Mouse (Mus musculus) heart, embryonic 14.5 days (tissue): ENCODE results near the gene Zfp574. TPM values are rescaled to one million over a fixed set of nuclear protein-coding genes. Genes with fewer than 3 reads are reported as not detected.
"Not testable (repeated sequence)": the region's sequence is repeated elsewhere in the genome, so short reads cannot be mapped to it uniquely, and the experiment has no call there.

Experiments
- ATAC-seq: fragments of 200-750 bp; cut with Nextera tagmentation; 2 replicates; pipeline ENCODE4 v1.8.0; 2017; ENCODE audit warnings: low read depth, moderate TSS enrichment; ENCODE audit not compliant: insufficient number of reproducible peaks, insufficient read depth, low FRiP score
- H3K27ac ChIP-seq, 2 experiments: fragments of 200-500 bp in 1 of 2; fragments of 300-500 bp in 1 of 2; sonication (generic) in 1 of 2; replicated peaks in 1 of 2; 2 replicates each; pipeline ENCODE4 v1.5.1; 2012 to 2014; ENCODE audit warnings: low read depth in 2 of 2, low read length in 2 of 2, control low read depth in 1 of 2, mild to moderate bottlenecking in 1 of 2, mixed read lengths in 1 of 2; ENCODE audit not compliant: control insufficient read depth in 1 of 2, insufficient read depth in 1 of 2
- H3K27me3 ChIP-seq: fragments of 300-500 bp; sonication (generic); 2 replicates; pipeline ENCODE4 v1.6.1; 2014; ENCODE audit warnings: mild to moderate bottlenecking, low read length, control low read depth; ENCODE audit not compliant: control insufficient read depth, insufficient read depth
- H3K36me3 ChIP-seq: fragments of 300-500 bp; sonication (generic); 2 replicates; pipeline ENCODE4 v1.6.1; 2014; ENCODE audit warnings: mild to moderate bottlenecking, control low read depth, low read length, mixed read lengths; ENCODE audit not compliant: control insufficient read depth, insufficient read depth
- H3K4me1 ChIP-seq, 2 experiments: fragments of 200-500 bp in 1 of 2; fragments of 300-500 bp in 1 of 2; sonication (generic) in 1 of 2; 2 replicates each; pipeline ENCODE4 v1.6.1; 2012 to 2014; ENCODE audit warnings: low read length in 2 of 2, control low read depth in 1 of 2, mixed read lengths in 1 of 2; ENCODE audit not compliant: control insufficient read depth in 2 of 2, insufficient read depth in 2 of 2
- H3K4me2 ChIP-seq: fragments of 300-500 bp; sonication (generic); 2 replicates; pipeline ENCODE4 v1.6.1; 2014; ENCODE audit warnings: mild to moderate bottlenecking, low read length
- H3K4me3 ChIP-seq, 2 experiments: fragments of 200-500 bp in 1 of 2; fragments of 300-500 bp in 1 of 2; sonication (generic) in 1 of 2; 2 replicates each; pipeline ENCODE4 v1.5.1; 2012 to 2014; ENCODE audit warnings: low read length in 2 of 2, mild to moderate bottlenecking in 2 of 2, control low read depth in 1 of 2, low read depth in 1 of 2, moderate library complexity in 1 of 2; ENCODE audit not compliant: control insufficient read depth in 1 of 2, insufficient read depth in 1 of 2
- H3K9ac ChIP-seq: fragments of 300-500 bp; sonication (generic); 2 replicates; pipeline ENCODE4 v1.6.1; 2014; ENCODE audit warnings: mild to moderate bottlenecking, low read length
- H3K9me3 ChIP-seq: fragments of 300-500 bp; sonication (generic); 2 replicates; pipeline ENCODE4 v1.6.1; 2016; ENCODE audit warnings: low read length, control low read depth; ENCODE audit not compliant: control insufficient read depth
- WGBS: fragments of 180-500 bp; shearing (Covaris S2); extraction: QIAGEN DNeasy Blood & Tissue Kit; methylation state at CpG from one replicate; pipeline ENCODE4 v1.1.7; 2014; 5-methylcytosine and 5-hydroxymethylcytosine counted together
- polyA plus RNA-seq: library from polyadenylated mRNA; unstranded; fragments of >200 nt; fragmentation: Nextera tagmentation; extraction: Ambion mirVana; gene quantifications from 2 replicates; pipeline ENCODE4 v1.2.1, GENCODE M21; 2014

The Zfp574 gene
- polyA plus RNA-seq, 1 experiment from 2014 or later: 14.5 TPM

GRCm38 (mm10) chr7:25041921-25042320 is 30.4 kb upstream of the Zfp574 start:
- H3K9me3 ChIP-seq: no peaks in the 10 kb centered on the region
- no peaks in the 10 kb centered on the region for H3K4me1 ChIP-seq
- no peak for ATAC-seq
- H3K4me3 ChIP-seq: no peak overlapping the region
- no peak overlapping the region for H3K27ac ChIP-seq
- WGBS: 78% methylated on average over 12 of the region's 12 CpGs
- peaks cover 74% of the 10 kb centered on the region for H3K36me3 ChIP-seq
- H3K4me2 ChIP-seq: no peak overlapping the region
- no peaks in the 10 kb centered on the region for H3K27me3 ChIP-seq
- no peak overlapping the region for H3K9ac ChIP-seq

DNA sequence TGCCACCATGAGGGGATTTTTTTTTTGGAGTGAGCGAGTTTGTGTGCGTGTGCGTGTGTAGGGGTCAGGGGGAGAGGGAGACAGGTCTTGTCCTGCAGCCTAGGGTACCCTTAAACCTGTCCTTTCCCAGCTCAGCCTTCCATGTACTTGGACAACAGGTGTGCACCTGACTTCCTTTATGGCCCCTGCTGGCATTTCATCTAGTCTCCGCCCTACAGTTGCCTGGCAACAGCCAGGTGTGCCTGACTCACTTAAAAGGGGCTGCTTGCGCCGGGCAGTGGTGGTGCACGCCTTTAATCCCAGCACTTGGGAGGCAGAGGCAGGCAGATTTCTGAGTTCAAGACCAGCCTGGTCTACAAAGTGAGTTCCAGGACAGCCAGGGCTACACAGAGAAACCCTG is 27.8 kb upstream of the Zfp574 start:
- not testable (repeated sequence) for ATAC-seq

DNA sequence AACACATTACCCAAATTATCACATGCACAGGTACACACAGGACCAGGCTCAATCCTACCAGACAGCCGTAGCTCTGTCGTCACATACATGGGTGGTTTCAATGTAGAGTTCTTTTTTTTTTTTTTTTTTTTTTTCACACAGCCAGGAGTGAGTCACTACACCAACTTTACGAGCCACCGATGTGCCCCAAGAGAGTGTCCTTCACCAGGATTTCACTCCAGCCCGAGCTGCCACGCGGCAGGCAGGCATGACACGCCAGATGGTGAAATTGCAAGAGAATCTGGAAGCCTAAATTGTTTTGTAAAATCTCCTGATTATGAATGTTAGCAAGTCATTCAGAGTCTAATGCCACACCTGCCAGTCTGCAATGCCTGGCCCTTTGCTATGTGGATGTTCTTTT is 25.0 kb upstream of the Zfp574 start:
- Histone ChIP-seq H3K4me1 (peaks cover 6 to 13% of the 10 kb centered on the region in 2 experiments; a peak in 3 of 4 replicates), H3K9me3 (no peaks in the 10 kb centered on the region), H3K27ac (no peak overlapping the region), H3K9ac (no peak overlapping the region), H3K4me2 (no peak overlapping the region), H3K4me3 (no peak overlapping the region), H3K36me3 (peaks cover 57% of the 10 kb centered on the region), H3K27me3 (no peaks in the 10 kb centered on the region)
- 84% methylated on average over 8 of the region's 8 CpGs for WGBS
- no peak for ATAC-seq

More for the DNA sequence above, 27.8 kb upstream of the Zfp574 start:
- H3K4me1 ChIP-seq, H3K9me3 ChIP-seq, H3K27me3 ChIP-seq, H3K4me3 ChIP-seq, H3K27ac ChIP-seq, H3K4me2 ChIP-seq, H3K9ac ChIP-seq: not testable (repeated sequence)
- H3K36me3 ChIP-seq: peaks cover 78% of the 10 kb centered on the region
- whole genome bisulfite sequencing: 96% methylated on average over 7 of the region's 7 CpGs

GRCm38 (mm10) chr7:25049295-25049930 is 23.0 kb upstream of the Zfp574 start:
- Histone ChIP-seq H3K27me3 (no peaks in the 10 kb centered on the region), H3K27ac (no peak overlapping the region), H3K4me2 (no peak overlapping the region), H3K4me1 (peaks cover 6 to 13% of the 10 kb centered on the region in 2 experiments; a peak in 3 of 4 replicates), H3K9ac (no peak overlapping the region; the same call in 1 of the 2 replicates), H3K36me3 (peaks cover 54% of the 10 kb centered on the region), H3K9me3 (no peaks in the 10 kb centered on the region), H3K4me3 (no peak overlapping the region)
- ATAC-seq: no peak
- whole genome bisulfite sequencing: 54% methylated on average over 16 of the region's 16 CpGs

GRCm38 (mm10) chr7:25052587-25052986 is 19.8 kb upstream of the Zfp574 start:
- H3K27ac ChIP-seq: no peak overlapping the region
- H3K27me3 ChIP-seq: no peaks in the 10 kb centered on the region
- H3K36me3 ChIP-seq: peaks cover 55% of the 10 kb centered on the region
- H3K4me2 ChIP-seq: no peak overlapping the region
- WGBS: 93% methylated on average over 3 of the region's 3 CpGs
- ATAC-seq: no peak
- H3K4me1 ChIP-seq: peaks cover 16 to 26% of the 10 kb centered on the region in 2 experiments
- H3K9ac ChIP-seq: no peak overlapping the region
- H3K4me3 ChIP-seq: no peak overlapping the region
- no peaks in the 10 kb centered on the region for H3K9me3 ChIP-seq

- 22% methylated on average over 4 of the region's 4 CpGs for WGBS
- Histone ChIP-seq H3K4me3 (no peak overlapping the region), H3K36me3 (peaks cover 83% of the 10 kb centered on the region), H3K27me3 (no peaks in the 10 kb centered on the region), H3K9me3 (no peaks in the 10 kb centered on the region), H3K4me1 (peaks cover 10 to 17% of the 10 kb centered on the region in 2 experiments), H3K27ac (peak overlapping the region; percentile 55 to 75), H3K4me2 (no peak overlapping the region), H3K9ac (peak overlapping the region; percentile 3; the same call in 1 of the 2 replicates)
- ATAC-seq: no peak; the same call in 1 of the 2 replicates
Measured at GRCm38 (mm10) chr7:25056951-25057350, 15.4 kb upstream of the Zfp574 start.

DNA sequence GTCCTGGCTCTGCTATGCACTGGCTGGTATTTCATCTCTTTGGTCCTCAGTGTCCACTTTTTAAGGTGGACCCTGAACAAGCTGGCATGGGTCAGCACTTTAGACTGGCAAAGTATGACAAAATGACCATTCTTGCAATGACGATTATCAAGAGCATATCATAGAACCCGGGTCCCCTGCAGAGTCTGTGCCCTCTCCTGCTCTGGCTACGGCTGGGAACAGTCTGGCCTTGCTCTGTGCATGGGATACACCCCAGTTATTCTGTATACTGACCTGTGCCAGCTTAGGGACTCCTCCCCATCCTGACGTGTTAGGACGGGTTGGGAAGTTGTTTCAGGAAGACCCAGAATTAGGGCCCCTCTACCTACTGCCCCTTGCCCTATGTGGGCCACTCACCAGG is 14.5 kb upstream of the Zfp574 start:
- no peak overlapping the region for H3K9ac ChIP-seq
- H3K27me3 ChIP-seq: no peaks in the 10 kb centered on the region
- peaks cover 87% of the 10 kb centered on the region for H3K36me3 ChIP-seq
- 91% methylated on average over 5 of the region's 5 CpGs for WGBS
- H3K4me1 ChIP-seq: peaks cover 10 to 17% of the 10 kb centered on the region in 2 experiments
- H3K4me2 ChIP-seq: no peak overlapping the region
- ATAC-seq: no peak
- H3K27ac ChIP-seq: no peak overlapping the region
- H3K4me3 ChIP-seq: no peak overlapping the region
- H3K9me3 ChIP-seq: no peaks in the 10 kb centered on the region

GRCm38 (mm10) chr7:25058394-25058793 is 14.0 kb upstream of the Zfp574 start:
- peaks cover 89% of the 10 kb centered on the region for H3K36me3 ChIP-seq
- 87% methylated on average over 8 of the region's 8 CpGs for WGBS
- no peak for ATAC-seq

More at GRCm38 (mm10) chr7:25058394-25058793, 14.0 kb upstream of the Zfp574 start:
- H3K9ac ChIP-seq: no peak overlapping the region
- no peaks in the 10 kb centered on the region for H3K9me3 ChIP-seq
- no peak overlapping the region for H3K27ac ChIP-seq
- H3K27me3 ChIP-seq: no peaks in the 10 kb centered on the region
- H3K4me1 ChIP-seq: peaks cover 10 to 17% of the 10 kb centered on the region in 2 experiments
- no peak overlapping the region for H3K4me3 ChIP-seq
- H3K4me2 ChIP-seq: no peak overlapping the region
